Mouse (Mus musculus): ENCODE measurements at regions not wholly inside any gene's neighbourhood (a gene's known extent, or its start where the extent isn't known, plus 50 kb on each side); places are given as distances from the start of the nearest gene placed in this dataset.

DNA sequence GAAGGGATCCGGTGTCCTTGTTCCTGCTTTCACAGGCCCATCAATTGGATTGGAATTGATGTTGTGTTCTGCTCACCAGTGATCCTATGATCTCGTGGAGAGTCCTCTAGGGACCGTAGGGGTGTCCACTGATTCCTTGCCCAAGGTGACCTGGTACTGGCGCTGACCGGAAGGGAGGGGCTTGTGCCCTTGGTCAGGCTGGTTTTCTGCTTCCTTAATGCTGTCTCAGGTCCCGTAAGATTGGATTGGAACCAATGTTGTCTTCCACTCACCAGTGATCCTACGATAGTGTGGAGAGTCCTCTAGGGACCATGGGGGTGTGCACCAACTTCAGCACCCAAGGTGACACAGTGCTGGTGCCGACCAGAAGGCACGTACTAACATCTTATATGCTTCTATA lies 324.9 kb upstream of the Ptchd4 start:
- DNase-seq: no peak

DNA sequence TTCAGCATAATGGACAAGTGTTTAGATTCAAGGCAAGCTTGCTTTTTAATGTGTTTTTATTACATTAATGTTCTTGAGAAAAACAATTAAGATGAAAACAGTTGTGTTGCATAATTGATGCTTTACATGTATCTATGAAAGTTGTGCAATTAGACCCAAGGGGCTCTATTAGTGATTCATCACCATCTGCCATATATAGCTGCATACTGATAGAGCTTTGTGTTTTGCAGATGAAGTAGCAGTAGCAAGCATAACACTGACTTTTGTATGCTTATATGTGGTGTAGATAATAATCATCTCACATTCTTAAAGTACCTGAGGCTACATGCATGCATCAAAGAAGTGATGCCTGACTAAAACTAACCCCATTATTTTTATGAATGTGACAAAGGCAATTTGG lies 307.3 kb upstream of the Ptchd4 start:
- no peak for DNase-seq

DNA sequence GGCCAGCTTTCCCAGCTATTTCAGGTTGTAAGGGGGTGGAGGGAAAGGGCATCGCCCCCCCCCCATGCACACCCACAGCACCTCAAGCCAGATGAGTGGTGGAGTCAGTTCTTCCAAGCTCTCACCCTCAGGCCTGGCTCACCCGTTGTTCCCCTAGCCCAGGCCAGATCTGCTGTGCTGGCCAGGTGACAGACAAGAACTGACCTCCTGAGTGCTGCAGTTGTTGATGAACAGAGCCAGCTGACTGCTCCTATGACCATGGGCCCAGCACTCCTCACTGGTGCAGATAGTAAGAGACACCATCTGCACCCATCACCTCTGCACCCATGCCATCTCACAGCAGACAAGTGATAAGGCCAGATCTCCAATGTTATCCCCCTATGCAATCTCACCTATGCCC lies 291.5 kb upstream of the Ptchd4 start:
- DNase-seq: no peak

DNA sequence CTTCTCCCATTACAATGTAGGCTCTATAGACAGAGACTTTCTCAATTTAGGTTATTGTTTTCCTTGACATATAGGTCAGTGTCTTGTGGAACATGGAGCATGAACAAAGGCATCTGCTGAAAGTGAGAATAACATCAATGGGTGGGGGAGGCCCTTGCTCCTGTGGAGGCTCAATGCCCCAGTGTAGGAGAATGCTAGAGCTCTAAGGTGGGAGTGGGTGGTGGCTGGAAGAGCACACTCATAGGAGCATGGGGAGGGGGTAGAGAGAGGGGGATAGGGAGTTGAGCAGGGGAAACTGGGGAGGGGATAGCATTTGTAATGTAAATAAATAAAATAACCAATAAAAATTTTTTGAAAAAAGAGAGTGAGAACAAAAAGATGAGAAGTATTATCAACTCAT lies 288.5 kb upstream of the Ptchd4 start:
- DNase-seq: no peak

DNA sequence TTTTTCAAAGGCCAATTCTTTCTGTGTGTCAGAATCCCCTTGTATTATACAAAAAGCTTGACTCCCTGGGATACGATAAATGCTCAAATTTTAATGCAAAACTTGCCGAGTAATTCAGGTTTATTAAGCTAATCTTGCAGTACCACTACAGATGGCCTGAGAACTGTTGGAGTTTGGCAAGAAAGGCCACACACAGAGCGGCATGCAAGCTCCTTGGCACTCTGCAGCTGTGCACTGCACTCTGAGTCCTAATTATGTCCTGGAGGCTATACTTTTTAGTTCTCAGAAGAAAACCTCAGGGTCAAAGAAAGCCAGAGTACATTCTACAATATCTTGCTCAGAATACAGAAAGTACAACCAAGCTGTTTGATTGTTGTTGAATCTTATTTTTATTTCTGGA lies 286.3 kb upstream of the Ptchd4 start:
- DNase-seq: no peak

DNA sequence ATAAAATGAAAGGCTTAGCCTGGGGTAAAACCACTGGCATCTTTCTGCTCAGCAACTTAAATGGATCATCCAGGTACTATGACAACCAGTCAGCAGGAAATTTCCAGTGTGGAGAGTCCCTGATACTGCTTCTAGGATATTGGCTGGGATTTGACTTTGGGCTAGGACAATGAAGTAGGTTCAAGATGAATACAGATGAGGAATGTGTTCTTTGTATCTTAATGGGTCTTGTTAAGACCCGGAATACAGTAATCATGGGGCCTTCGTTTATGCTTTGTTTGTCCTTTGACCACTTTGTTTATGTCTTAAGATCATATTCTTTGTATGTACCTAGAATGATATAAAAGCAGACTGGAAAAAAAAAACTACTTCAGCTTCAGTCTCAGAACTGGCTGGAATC lies 278.7 kb upstream of the Ptchd4 start:
- DNase-seq: no peak

DNA sequence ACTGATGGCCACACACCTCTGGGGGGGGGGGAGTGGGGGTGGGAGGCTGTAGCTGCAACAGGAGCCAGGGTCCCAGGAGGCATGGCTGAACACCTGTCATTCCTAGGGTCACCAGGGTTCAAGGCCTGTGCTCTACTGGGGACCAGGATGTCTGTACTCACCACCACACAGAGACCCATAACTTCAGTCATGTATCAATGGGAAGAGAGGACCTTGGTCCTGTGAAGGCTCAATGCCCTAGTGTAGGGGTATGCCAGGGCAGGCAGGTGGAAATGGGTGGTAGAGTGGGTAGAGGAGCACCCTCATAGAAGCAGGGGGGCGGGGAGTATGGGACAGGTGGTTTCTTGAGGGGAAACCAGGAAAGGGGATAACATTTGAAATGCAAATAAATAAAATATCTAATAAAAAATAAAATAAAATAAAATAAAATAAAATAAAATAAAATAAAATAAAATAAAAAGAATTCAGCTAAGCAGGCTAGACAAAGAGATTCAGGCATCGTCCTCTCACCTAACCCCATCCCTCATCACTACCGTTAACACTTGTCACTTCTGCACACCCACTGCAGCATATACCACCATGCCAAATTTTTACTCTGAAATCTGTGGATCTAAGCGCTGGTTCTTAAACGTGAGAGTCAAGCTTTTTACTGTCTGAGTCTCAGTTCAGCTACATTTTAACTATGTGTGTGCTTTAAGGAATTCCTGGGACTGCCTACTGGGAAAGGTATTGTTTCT lies 265.8 kb upstream of the Ptchd4 start:
- DNase-seq: no peak

DNA sequence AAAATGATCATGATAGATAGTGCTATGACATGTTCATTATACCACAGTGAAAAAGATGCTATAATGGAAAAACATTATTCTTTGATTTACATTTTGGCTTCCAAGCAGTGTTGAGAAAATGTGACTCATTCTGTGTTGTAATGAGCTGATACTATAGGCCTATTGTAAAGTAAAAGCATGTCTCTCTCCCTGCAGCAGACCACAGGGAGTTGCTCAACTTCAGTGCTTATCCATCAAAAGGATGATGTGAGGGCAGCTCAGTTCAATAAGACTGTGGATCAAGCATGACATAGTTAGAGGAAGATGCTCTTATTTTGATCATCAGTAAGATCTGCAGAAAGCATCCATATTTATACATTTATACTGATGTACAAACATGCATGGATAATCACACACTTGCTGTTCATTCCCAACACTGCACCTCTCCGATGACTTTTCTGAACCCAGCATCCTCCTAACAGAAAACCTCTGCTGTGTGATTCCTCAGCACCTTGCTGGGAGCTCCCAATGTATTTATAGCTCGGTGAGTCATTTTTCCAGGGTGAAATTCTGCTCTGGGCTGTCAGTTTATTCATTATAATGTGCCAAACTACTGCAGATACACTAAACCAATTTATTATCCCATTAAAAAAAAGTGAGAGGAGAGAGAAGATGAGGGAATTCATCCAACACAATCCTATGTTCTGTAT lies 224.8 kb upstream of the Ptchd4 start:
- DNase-seq: no peak

DNA sequence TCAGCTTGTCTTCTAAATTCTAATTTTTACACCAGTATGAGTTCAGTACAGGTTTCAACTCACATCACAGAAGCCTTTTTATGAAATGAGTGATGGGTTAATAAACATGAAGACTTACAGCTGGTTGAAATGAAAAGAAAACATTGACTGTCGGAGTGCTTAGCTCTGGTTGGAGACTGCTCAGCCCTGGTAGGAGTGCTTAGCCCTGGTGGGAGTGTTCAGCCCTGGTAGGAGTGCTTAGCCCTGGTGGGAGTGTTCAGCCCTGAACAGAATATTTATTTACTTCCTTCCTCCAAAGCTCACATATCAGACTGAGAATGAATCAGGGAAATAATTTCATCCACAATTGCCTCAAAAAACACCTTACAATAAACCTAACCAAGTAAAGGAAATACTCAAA lies 202.1 kb upstream of the Ptchd4 start:
- no peak for DNase-seq

DNA sequence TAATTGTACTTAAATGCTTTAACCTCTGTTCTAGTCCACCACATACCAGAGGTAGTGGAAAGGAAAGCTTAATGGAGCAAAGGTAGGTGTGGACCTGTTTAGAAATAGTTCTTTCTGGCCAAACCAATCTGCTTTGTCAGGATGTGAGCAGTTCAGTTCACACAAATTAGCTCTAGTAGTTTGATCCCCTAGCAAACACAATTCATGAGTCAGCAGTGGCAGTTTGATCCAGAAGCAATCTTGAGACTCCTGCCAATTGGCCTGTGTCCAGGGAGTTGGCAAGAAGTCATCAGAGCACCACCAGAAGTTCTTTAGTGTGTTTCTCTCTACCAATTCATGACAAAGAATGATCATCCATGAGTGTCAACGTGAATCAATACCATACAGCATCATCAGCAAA lies 195.0 kb upstream of the Ptchd4 start:
- DNase-seq: peak; percentile 2

DNA sequence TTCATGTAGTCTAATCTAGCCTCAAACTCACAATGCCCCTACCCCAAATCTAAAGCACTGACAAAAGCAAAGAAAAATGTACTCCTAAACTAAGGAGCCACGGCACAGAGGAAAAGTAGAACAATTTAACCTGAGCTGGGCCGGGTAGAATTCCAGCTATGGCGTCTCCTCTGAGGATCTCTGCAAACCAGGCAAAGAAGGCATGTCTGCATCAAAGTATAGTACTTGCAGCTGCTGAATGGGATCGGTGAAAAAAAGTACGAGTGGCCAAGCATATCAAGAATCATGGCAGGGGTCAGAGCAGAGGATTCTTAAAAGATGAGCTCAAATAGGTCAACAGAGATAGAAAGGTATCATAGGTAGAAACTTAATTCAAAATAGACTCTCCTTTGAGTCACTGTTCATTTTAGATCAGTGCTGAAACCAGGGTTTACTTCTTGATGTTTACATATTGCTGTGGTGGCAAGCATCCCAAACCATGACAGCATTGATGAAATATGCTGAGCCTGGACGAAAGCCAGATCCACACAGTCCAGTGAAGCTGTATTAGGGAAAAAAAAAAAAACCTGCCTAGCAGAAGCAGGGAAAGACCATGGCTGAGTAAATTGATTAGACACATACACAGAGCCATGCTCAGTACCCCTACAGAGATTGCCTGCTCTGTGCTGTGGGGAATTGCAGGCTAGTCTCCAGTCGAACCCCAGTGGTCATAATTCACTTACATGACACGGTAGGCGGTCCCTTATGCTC lies 189.1 kb upstream of the Ptchd4 start:
- peak; percentile 4 for DNase-seq

DNA sequence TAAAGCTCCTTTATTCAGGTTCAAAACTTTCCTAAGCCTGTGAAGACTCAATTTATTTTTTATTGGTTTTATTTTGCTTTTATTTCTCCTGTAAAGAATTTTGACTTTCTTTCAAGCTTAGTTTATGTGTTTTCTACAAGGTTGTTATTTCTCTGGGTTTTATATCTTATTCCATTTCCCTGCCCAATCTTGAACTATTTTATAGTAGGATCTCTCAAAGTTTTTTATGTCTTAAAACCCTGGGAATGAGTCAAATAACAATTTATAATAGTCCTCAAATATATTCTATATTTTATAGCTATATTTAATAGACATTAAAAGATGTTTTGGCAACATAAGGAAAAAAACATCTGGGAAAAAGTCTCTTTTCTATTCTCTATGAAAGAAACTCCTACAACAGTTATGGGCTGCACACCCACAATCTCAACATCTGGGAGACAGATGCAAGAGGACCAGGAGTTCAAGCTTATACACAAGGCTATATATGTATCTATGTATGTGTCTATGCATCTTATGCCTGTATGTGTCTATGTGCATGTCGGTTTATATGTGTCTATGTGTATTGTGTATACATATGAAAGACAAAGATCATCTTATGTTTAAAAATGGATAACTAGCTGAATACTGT lies 146.2 kb upstream of the Ptchd4 start:
- DNase-seq: no peak

DNA sequence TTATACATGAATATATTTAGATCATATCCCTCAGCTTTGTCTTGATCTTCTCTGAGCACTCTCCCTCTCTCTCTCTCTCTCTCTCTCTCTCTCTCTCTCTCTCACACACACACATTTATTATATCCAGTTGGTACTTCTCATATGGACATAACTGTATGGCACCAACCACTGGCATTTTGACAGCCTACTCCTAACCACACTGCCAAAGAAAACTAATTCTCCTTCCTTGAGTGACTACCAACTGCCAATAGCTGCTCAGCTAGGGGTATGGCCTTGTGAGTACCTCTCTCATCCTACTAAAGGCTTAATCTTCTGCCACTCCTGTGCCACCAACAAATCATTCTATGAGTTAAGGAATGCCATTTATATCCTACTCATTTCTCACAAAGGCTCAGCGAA lies 127.2 kb upstream of the Ptchd4 start:
- no peak for DNase-seq

DNA sequence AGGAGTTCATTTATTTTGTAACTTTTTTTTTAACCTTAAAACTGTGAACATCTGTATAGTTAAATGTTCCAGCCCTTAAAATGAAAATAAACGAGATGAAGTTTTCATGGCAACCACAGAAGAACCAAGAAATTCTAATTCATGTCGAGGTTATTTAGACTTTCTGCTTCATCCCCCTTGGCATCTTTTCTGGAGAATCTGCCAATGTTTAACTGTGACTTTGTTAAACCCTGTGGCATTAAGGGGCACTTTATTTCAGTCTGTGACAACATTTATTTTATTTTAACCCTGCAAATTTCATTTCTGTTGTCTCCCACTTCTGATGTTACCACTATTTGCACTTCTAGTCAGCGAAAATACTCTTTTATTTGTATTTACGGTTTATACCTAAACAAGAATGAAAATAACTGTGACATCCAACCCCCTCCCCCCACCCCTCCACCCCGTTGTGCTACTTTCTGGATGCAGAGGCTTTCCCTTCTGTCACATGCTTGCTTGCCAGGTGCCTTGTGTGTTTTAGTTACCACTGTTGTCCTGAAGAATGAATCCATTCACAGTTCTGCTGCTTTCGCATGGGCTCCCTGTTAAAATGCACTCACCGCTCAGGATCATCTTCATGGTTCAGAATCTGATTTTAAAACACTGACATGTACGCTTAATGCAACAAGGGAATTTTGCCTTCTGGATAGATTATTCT lies 125.4 kb upstream of the Ptchd4 start:
- DNase-seq: no peak
